Mouse (Mus musculus) brain, embryonic 14.5 days (tissue): ENCODE data around the gene Rbmxl1. TPM values are rescaled to one million over a fixed set of nuclear protein-coding genes. Genes with fewer than 3 reads are reported as not detected.
"Not testable (repeated sequence)": the region's sequence is repeated elsewhere in the genome, so short reads cannot be mapped to it uniquely, and the experiment has no call there.

Experiments
- DNase-seq: peaks from one replicate; pipeline ENCODE4 v3.0.0-alpha.2; 2011; ENCODE audit warnings: low read depth
- CTCF ChIP-seq: fragments of 200-500 bp; IDR thresholded peaks from 2 replicates; pipeline ENCODE4 v1.5.1; 2012; ENCODE audit warnings: inconsistent platforms, mild to moderate bottlenecking, moderate library complexity, borderline replicate concordance; ENCODE audit not compliant: insufficient read depth, insufficient read length; ENCODE audit errors: extremely low read depth
- POLR2A ChIP-seq: fragments of 200-500 bp; IDR thresholded peaks from 2 replicates; pipeline ENCODE4 v1.6.1; 2012; ENCODE audit warnings: mild to moderate bottlenecking, inconsistent platforms, borderline replicate concordance; ENCODE audit not compliant: poor library complexity, insufficient read depth, insufficient read length, severe bottlenecking; ENCODE audit errors: extremely low read depth
- polyA plus RNA-seq: library from polyadenylated mRNA; depleted of rRNA; stranded (reverse); fragments of >200 nt; gene quantifications from 2 replicates; pipeline ENCODE4 v1.2.3, GENCODE M21; 2012; rRNA removed

The Rbmxl1 gene
- polyA plus RNA-seq: 144 and 150 TPM in 2 replicates

- DNase-seq: peak; percentile 96
- TF ChIP-seq POLR2A (peak; percentile 58), CTCF (no peak)
Observed at GRCm38 (mm10) chr8:78508719-78509272, at the start of gene Rbmxl1. TSS of gene Rbmxl1 (minus strand) at chr8:78508898.

GRCm38 (mm10) chr8:78556773-78557434 is 48.2 kb upstream of the Rbmxl1 start:
- DNase-seq: peak; percentile 84
- no peak for TF ChIP-seq CTCF
- TF ChIP-seq POLR2A: no peak

GRCm38 (mm10) chr8:78555817-78556216 is 47.1 kb upstream of the Rbmxl1 start:
- no peak for DNase-seq
- TF ChIP-seq POLR2A (no peak), CTCF (no peak)

- TF ChIP-seq POLR2A (no peak), CTCF (no peak)
- DNase-seq: peak; percentile 53
Observed at GRCm38 (mm10) chr8:78550752-78551134, 42.0 kb upstream of the Rbmxl1 start.

GRCm38 (mm10) chr8:78549971-78550751 is 41.5 kb upstream of the Rbmxl1 start:
- TF ChIP-seq POLR2A (no peak), CTCF (no peak)
- peak; percentile 65 for DNase-seq

- DNase-seq: not testable (repeated sequence)
Observed at GRCm38 (mm10) chr8:78545153-78545817, 36.6 kb upstream of the Rbmxl1 start.

- TF ChIP-seq CTCF: no peak
- TF ChIP-seq POLR2A: no peak
- DNase-seq: no peak
Observed at GRCm38 (mm10) chr8:78544545-78544944, 35.8 kb upstream of the Rbmxl1 start.

- DNase-seq: no peak
- no peak for TF ChIP-seq POLR2A
Observed at GRCm38 (mm10) chr8:78543621-78544020, 34.9 kb upstream of the Rbmxl1 start.

GRCm38 (mm10) chr8:78542670-78543069 is 34.0 kb upstream of the Rbmxl1 start:
- DNase-seq: not testable (repeated sequence)

- no peak for DNase-seq
- TF ChIP-seq POLR2A (no peak), CTCF (no peak)
Observed at GRCm38 (mm10) chr8:78537795-78538194, 29.1 kb upstream of the Rbmxl1 start.

- TF ChIP-seq CTCF: no peak
- no peak for TF ChIP-seq POLR2A
Observed at GRCm38 (mm10) chr8:78536716-78537115, 28.0 kb upstream of the Rbmxl1 start.

GRCm38 (mm10) chr8:78533981-78534380 is 25.3 kb upstream of the Rbmxl1 start:
- TF ChIP-seq POLR2A (no peak), CTCF (no peak)
- no peak for DNase-seq

More at GRCm38 (mm10) chr8:78536716-78537115, 28.0 kb upstream of the Rbmxl1 start:
- DNase-seq: no peak
